Mouse (Mus musculus) ES-E14 (cell line): ENCODE results near the gene Asphd1.

Experiments used
- CHD2 ChIP-seq: IDR thresholded peaks from 2 replicates; pipeline ENCODE4 v1.6.1; 2014; ENCODE audit warnings: mild to moderate bottlenecking, low read depth, low read length, inconsistent platforms
- HCFC1 ChIP-seq: IDR thresholded peaks from 2 replicates; pipeline ENCODE4 v1.6.1; 2012; ENCODE audit warnings: low read length, inconsistent platforms, borderline replicate concordance; ENCODE audit not compliant: insufficient read depth
- MAFK ChIP-seq: IDR thresholded peaks from 2 replicates; pipeline ENCODE4 v1.6.1; 2014; ENCODE audit warnings: mild to moderate bottlenecking, low read depth, low read length, inconsistent platforms; ENCODE audit not compliant: insufficient read depth
- ZC3H11A ChIP-seq: IDR thresholded peaks from 2 replicates; pipeline ENCODE4 v1.6.1; 2012; ENCODE audit warnings: low read depth, mild to moderate bottlenecking, inconsistent platforms, low read length, borderline replicate concordance
- ZNF384 ChIP-seq: IDR thresholded peaks from 2 replicates; pipeline ENCODE4 v1.6.1; 2012; ENCODE audit warnings: low read depth, low read length, inconsistent platforms

DNA sequence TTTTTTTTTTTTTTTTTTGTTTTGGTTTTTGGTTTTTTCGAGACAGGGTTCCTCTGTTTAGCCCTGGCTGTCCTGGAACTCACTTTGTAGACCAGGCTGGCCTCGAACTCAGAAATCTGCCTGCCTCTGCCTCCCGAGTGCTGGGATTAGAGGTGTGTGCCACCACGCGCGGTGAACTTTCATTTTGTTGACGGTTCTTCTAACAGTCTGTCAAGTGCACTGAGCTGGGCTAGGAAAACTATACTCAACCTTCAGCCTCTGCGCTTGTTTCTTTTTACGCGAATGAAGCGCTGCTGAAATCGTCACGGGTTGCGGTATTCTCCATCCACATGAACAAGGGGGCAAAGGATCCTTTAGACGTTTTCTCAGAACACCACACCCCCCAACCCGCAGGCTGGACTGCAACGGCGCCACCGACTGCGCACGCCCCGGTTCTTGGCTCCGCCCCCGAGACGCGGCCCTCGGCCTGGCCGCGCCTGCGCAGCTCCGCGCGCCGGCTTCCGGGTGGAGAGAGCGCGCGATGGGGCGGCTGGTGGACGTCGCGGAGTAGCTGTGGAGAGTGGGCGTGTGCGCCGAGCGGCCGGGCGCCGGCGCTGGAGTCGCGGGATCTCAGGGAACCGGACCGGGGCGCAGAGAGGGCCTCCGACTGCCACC is 20.9 kb downstream of the Asphd1 start, which contains the start of gene Kctd13:
- TF ChIP-seq CHD2: no peak
- no peak for TF ChIP-seq HCFC1
- no peak for TF ChIP-seq MAFK
- peak; percentile 27; the same call in 1 of the 2 replicates for TF ChIP-seq ZNF384
- no peak for TF ChIP-seq ZC3H11A
